Mouse (Mus musculus) kidney, adult 9 months (tissue): ENCODE measurements around the gene Lrrc49.

Source experiments
- DNase-seq: peaks from one replicate; pipeline ENCODE4 v3.0.0; 2022

The Lrrc49 gene

DNA sequence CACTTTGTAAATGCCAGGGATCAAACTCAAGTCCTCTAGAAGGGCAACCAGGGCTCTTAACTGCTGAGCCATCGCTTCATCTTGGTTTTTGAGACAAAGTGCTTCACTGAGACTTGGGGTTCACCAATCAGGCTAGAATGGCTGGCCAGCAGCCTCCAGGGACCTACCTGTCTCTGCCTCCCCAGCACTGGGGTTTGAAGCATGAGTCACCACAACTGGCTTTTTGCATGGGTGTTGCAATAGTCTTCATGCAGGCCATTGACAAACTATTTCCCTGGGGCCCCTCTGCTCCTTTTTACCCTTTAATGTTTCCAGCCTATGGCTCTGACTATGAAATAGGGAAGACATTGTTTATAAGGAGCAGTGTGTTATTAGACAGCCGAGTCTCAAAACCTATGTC is 160.1 kb downstream of the Lrrc49 start:
- DNase-seq = no peak

DNA sequence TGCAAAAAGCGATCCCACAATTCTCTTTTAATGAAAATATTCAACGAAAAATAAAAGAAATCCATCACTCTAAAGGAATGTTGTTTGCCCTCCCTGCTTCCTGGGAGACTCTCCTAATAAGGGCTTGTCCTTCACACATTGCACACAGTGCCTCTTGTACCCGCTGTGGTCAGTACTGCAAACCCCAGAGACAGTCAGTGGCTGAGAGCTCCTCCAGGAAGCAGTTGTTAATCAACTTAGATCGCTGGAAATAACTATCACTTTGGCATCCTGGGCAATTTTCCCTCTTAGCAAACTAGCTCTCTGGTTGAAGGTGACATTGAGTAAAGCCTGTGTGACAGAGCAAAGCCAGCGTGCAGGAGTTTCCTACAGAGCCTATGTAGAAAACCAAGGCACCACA is 160.9 kb downstream of the Lrrc49 start:
- DNase-seq = no peak

DNA sequence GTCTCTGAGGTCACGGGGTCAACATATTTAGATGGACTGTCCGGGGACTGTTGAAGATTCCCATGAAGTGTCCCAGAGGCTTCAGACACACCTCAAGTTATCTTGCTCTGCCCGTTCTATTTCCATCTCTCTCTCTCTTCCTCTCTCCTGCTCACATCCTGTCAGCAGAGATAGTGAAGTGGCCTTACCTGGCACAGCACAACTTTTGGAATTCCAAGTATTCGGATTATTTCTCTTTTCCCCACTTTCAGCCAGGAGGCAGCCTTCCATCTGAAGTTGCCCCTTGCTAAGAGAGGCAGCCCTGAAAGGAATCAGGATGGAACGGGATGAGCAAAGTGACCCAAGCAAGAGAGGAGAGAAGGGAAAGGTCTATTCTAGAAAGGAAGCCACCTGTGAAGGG is 161.8 kb downstream of the Lrrc49 start:
- DNase-seq = no peak

DNA sequence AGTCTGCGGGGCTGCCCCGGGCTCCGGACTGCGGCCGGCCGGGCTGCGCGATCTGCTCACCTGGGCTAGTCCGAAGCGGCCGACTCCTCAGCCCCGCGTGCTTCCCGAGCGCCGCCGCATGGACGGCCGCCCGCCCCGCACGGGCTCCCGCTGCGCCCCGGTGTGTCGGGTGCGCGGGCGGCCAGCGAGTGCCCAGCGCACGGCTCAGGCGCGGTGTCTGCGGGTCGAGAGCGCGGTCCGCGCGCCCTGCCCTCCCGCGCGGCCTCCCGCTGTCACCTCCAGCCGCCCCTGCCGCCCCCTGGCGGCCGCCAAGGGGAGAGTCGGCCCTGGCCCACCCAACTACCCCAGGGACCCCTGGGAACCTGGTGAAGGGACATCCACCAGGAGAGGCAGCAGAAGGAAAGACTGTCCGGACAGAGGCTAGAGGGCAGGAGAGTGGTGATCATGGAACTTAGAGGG is 166.1 kb downstream of the Lrrc49 start, which contains the start of gene Thsd4:
Thsd4 (minus strand) TSS at position 241 of the 459 bp plus-strand sequence.
- DNase-seq = peak; percentile 43

DNA sequence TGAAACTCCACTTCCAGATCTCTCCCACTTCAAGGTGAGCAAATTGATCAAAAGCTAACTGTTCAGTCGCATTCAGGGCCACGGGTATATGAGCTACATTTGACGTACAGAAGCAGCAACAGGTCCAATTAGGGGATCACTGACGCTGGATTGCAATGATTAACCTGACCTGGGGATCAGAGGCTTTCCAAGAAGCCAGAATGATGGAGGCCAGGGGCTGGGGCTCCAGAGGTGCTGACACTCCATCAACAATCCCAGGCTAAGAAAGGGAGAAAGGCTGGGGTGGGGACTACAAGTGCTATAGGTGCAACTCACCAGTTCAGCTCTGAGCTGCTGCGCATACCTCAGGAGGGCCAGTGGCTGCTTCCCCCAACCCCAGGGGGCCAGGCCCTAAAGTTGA is 166.8 kb downstream of the Lrrc49 start:
- no peak for DNase-seq

DNA sequence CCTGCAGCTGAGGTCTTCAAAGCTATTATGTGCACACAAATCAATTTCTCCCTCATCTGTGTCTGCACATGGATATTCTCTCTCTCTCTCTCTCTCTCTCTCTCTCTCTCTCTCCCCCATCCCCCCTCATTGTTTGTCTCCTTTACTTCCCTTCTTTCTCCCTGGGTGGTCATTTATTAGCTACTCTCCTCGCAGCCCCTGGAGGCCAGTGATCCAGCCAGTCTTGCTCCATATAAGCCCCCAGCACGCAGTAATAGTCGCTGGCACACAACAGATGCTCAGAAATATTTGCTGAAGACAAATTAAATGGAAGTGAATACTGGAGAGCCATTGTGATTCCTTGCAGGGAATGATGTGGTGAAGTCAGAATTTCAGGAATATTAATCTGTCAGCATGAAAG is 168.4 kb downstream of the Lrrc49 start:
- DNase-seq = no peak
